Mouse (Mus musculus): ENCODE data around the gene Nfasc. TPM values are rescaled to one million over a fixed set of nuclear protein-coding genes. Genes with fewer than 3 reads are reported as not detected.

Gene Nfasc
- total RNA-seq, 2 experiments from 2014 or later = 156 to 186 TPM

DNA sequence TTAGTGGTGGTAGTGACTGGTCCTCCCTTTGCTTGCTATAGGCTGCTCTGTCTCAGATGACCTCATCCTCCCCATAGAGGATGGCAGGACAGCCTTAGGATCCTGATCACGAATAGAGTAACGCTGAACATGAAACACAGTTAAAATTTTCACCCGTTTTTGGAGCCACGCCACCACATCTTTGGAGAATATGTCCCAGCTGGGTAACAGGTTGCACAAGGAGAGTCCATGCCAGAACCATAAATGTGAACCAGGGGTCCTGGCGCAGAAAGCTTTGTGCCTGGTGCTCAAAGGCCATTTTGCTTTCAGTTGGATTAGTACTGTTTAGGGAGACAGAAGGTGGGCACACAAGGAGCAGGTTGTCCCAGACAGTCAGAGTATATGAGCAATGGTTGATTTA is 143.6 kb downstream of the Nfasc start:
- intact Hi-C loops (cut with DNase I) = no loop called here
- DNase-seq (ENCODE audit: low spot score in 2 of 2) = no peak

DNA sequence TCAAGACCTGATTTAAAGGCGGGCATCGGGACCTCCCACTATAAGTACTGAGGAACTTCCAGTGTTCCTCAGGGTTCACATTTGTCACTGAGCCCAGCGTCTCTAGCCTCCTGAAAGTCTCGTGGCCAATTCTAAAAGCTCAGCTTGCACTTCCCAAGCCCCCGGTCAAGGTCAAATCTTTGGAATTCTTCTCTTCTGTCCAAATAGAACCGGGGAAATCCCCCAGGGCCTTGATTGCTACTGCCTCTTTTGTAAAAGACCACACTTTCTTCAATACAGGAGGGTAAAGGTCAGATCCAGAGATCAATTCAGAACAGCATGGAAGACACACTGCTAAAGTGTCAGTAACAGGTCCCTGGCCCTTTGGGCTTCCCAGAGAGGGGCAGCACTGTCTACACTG is 145.9 kb downstream of the Nfasc start:
- intact Hi-C loops (cut with DNase I) = loop anchor here (2.0 kb wide), 1 partner anchor 69 kb away; no protein-coding TSS in a partner anchor
- DNase-seq (ENCODE audit: low spot score in 2 of 2) = no peak

DNA sequence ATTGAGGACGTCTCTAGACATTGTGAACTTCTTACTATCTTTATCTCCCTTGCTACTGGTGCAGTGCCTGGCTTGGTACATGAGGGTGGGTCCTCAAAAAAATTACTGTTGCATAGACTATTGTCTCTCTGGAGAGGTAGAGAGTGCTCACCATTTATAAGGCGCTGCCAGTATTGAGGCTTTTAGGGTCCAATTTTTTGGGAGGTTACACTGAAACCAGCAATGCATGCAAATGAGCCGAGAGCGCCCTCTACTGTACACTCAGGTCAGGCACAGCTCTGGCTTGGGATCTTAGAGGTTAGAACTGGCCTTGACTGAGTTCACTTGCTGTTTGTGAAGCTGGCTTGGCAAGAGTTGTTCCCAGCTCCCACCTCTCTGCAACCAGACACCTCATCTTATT is 147.0 kb downstream of the Nfasc start:
- intact Hi-C loops (cut with DNase I) = loop anchor here (2.0 kb wide), 1 partner anchor 68 kb away; no protein-coding TSS in a partner anchor
- DNase-seq (ENCODE audit: low spot score in 2 of 2) = peak; percentile 72 to 80

DNA sequence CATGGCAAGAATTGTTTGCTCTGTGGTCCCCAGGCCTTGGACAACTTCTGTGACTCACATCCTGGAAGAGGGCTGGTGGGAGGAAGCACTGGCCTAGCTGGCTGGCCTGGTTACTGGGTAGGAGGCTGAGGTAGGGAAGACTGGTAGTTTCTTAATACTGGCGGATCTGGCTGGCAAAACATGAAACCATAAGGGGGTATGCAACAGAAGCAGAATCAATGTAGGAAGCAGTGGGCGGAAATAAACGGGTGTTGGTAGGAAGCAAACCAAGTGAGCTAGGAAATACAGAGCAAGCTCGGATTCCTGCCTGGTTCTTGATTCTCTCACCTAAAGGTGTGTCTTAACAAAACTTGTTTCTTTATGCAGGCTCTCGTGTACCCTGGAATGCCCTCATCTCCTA is 149.5 kb downstream of the Nfasc start:
- intact Hi-C loops (cut with DNase I) = no loop called here
- peak in 1 of 2 experiments; percentile 38 for DNase-seq (ENCODE audit: low spot score in 2 of 2)

DNA sequence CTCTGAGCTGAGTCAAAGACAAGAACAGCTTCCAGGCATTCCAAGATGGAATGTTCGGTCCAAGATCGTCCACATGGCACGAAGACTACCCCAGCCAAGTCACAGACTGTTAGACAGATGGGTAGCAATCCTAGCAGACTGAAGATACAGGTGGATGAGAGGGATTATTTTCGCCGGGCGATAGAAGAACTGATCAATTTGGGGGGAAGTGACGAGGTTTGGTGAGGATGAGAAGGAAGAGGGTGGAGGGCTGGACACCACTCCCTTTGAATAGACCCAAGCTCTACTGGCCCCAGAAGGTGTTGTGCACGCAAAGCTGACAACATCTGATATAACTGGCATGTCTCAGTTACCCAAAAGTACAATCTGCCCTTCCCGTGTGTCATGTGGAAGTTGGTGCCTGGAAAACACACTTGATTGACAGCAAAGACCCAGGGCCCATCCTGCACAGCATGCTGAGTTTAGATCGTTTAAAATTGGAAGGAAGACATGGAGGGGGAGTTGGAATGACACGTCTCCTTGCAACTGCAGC is 150.1 kb downstream of the Nfasc start:
- DNase-seq (ENCODE audit: low spot score in 2 of 2) = peak in 1 of 2 experiments; percentile 67

DNA sequence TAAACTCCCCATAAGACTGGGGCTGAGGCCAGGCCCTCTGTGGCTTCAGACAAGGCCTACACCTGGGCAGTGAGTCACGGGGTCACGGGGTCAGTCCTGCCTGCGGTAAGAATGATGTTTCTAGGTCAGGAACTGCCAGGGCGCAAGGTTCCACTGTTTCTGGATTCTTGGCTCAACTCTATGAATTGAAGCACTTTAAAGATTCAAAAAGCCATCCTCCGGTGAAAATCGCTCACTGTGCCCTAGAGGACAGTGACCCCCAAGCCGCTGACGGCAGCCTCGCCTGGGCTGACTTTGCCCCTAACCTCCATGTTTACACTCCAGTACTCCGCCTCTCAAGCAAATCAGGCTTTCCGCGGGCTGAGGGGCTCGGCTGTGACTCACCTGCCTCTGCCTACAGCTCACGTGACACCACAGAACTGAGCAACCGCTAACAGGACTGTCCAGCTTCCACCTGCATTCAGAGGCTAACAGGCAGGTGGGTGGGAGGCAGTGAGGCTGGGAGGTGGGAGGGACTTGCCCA is 154.9 kb downstream of the Nfasc start:
- DNase-seq (ENCODE audit: low spot score in 2 of 2) = no peak
- intact Hi-C loops (cut with DNase I) = no loop called here

More for the DNA sequence above, 150.1 kb downstream of the Nfasc start:
- intact Hi-C loops (cut with DNase I) = no loop called here

DNA sequence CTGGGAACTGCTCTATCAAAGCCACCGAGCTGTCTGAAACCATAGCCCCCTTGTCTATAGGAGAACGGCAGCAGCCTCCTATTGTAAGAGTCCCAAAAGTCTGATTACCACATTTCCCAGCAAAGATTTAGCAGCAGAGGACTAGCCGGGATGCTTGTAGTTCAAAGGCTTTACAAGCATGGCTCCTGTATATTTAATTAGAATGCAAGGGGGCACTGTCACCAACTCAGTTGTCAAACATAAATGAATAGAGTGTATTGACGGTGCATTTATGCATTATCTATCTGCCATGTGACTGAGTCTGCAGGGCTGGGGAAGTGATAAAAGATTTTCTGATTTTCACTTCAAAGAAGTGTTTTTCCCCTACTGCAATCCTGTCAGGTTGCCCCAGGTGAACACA is 156.2 kb downstream of the Nfasc start:
- DNase-seq (ENCODE audit: low spot score in 2 of 2) = no peak
- intact Hi-C loops (cut with DNase I) = no loop called here

DNA sequence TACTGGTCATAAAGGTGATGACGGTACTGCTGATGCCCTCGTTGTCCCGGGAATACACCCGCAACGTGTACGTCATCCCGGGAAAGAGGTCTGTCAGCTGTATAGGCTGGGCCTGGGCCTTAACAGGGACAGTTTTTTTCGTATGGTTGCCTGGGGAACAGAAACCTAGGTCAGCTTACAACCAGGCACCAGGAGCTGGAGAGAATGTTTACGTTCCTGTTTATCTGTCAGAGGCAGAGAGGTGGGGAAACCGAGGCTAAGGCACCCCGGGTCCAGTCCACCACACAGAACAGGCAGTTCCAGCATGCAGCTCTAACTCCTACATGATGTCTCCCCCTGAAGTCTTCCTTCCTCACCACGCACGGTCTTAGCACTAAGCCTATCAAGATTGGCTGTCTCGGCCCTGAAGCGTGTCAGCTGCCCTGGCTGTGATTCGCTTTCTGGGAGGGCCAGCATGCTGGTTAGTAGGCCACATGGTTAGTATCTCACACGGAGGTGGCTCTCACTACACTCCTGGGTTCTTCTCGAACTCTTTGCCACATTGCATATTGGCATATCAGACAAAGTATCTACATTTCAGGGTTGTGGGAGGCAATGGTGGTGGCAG is 158.5 kb downstream of the Nfasc start:
- DNase-seq (ENCODE audit: low spot score in 2 of 2) = peak in 1 of 2 experiments; percentile 42
- intact Hi-C loops (cut with DNase I) = no loop called here

DNA sequence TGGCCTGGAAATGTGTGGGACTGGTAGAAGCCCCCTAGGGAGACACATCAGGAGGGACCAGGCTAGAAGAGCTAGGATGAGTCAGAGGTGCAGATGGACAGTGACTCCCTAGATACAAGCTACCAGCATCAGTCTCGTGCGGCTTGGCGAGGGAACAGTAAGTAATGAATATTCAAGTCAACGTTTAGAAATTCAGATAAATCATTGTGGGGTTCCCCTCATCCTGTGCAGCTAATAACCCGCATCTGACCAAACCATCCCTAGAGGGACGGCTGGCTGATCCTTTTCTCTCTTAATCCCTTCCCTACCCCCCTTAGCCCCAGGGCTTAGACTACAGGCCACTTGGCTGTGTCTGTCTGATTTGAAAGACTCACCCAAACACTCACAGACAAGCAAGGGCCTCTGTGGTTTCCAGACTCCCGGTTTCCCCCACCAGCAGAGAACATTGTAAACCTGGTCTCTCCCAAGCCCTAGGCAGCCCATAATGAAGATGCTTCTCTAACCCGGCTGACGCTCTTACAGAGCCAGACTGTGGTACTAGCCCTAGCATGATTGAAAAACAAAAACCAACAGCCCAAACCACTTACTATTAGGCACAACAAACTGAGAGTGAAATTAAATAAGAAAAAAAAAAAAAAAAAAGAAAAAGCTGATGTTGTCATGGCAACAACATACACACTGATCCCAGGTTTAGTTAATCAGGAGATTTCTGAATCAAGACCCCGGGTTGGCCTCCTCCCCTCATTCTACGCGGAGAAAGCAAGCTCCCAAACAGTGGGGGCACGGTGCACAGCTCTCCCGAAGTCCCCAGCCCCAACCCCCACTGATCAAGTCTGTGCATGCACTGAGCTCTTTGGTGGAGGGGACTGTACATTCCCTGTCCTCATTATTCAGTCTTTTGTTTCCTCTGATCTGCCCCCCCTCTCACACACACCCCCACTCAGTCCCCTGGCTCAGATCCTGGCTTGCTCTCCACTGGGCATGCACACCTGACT is 159.5 kb downstream of the Nfasc start:
- DNase-seq (ENCODE audit: low spot score in 2 of 2) = no peak
- intact Hi-C loops (cut with DNase I) = no loop called here

DNA sequence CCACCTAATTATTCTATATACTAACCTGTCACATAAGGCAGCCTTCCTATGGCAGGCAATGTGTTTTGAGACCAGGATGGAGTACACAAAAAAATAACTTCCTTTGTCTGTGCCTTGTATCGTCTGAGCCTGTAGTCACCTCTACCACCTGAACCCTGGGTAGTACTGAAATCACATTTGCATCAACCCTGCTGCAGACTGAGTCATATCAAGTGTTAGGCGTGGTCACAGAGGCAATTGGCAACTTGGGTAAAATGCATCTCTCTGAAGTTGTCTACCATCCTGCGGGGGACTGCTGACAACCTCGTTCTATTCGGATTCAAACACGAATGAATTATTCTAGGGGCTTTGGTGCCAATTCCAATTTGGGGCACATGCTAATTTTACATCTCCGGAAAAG is 161.5 kb downstream of the Nfasc start:
- no peak for DNase-seq (ENCODE audit: low spot score in 2 of 2)
- intact Hi-C loops (cut with DNase I) = no loop called here

DNA sequence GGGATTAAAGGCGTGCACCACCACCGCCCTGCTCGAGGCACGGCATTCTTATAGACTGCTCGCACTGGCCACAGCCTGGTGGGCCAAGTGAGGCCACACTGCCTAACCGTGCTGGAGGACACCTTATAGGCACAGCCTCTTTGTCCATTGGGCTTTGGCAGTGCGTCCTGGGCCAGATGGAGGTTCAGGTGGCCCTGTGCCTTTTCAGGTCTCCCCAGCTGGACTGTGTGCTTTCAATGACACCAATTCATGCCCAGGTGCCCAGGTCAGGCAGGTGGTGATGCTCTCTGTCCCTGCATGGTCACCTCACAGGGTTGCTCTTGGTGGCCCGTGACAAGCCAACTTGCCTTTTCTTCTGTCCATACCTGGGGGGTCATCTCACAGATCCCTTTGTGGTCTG is 164.8 kb downstream of the Nfasc start:
- intact Hi-C loops (cut with DNase I) = no loop called here
- DNase-seq (ENCODE audit: low spot score in 2 of 2) = no peak

DNA sequence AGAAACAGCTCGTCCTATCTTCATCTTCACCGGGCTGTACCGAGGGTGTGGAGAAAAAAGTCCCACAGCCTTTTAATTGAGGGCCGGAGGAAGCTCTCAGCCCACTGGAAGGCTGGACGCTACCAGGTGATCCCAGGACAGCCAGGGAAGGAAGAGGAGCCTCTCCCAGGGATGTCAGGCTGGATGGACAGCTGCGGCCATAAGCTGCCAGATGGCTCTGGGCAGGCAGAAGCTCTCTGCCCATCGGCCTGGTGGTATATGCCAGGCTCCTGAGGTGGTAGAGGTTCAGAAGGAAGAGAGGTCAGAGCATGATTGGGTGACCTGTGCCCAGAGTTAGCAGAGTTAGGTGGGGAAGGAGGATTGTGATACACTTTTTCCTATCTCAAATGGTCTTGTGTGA is 168.7 kb downstream of the Nfasc start:
- intact Hi-C loops (cut with DNase I) = no loop called here
- no peak for DNase-seq (ENCODE audit: low spot score in 2 of 2)

DNA sequence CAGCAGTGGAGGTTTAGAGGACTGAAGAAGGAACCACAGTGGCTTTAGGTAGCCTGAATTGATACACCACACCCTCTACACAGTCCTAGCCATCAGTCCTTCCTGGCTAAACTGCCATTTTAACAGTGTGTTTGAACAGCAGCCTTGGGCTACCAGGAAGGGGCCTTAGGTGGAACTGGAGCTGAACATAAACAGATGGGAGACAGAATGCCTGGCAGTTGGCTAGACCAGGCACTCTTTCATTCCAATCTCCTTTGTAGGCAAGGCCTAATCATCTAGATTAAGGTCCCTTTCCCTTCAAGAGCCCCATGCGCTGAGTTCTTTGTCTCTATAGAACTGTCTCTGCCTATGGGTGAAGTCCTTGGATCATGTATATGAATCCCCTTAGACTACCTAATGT is 170.0 kb downstream of the Nfasc start:
- DNase-seq (ENCODE audit: low spot score in 2 of 2) = no peak
- intact Hi-C loops (cut with DNase I) = no loop called here

DNA sequence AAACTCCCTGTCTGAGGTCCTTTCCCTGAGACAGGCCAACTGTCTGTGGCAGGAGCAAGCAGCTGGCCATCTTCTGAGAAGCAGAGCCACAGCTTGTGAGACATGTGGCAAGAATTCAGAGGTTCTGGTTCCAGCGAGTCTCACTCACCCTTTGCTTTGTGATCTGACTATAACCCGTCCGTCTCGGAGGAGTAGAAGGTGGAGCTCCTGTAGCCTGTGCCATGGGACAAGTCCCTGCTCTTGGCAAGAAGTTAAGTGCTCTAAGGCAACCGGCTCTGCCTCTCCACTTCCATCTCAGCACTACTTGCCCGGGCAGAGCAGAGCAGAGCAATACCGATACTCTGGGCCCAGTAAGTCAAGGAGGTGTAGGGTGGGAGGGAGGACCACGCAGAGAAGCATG is 170.7 kb downstream of the Nfasc start:
- intact Hi-C loops (cut with DNase I) = no loop called here
- no peak for DNase-seq (ENCODE audit: low spot score in 2 of 2)

DNA sequence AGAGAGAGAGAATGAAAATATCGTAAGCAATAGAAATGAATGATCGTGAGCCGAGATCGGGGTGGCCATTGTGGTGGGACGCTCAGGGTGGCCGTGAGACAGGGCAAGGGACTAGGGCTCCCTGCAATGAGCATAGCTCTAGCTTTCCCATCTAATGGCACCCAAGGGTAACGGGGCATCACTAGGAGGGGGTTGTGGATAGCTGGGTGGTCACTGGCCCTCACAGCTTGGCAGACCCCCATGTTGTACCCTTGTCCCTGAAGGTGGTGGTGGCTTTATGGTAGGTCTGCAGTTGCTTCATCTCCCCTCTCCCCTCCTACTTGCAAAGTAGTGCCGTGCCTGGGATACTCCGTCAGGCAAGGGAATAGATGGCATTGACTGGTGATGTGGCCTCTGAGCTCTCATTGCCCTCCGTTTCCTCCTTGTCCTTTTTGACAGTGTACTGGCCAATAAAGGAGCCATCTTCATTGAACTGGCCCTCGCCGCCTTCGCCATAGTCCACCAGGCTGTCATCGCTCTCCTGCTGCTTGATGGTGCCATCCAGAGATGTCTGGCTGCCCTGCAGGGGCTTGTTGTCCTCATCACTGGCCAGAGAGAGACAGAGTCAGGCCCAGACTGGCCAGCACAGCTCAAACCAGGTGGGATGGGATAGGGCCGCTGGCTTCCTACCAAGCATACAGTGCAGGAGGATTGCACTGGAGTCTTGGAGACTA is 171.4 kb downstream of the Nfasc start:
- intact Hi-C loops (cut with DNase I) = no loop called here
- DNase-seq (ENCODE audit: low spot score in 2 of 2) = no peak

DNA sequence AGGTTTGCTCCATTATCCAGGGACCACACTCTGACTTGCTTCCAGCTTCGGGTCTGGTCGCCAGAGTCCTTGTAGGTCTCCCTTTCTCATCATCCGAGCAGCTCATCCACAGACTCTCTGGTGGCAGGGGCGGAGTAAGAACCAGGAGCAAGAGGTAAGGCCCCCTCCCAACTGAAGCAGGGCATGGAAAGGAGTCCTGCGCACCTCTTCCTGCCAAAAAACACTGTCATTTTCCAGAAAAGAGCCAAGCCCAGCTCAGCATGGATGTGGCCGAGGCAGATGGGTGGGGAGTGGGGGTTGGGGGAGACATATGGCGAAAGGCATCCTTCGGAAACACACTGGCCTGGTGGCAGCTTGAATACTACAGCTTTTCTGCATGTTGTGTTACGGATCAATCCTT is 172.1 kb downstream of the Nfasc start:
- peak in 1 of 2 experiments; percentile 54 for DNase-seq (ENCODE audit: low spot score in 2 of 2)
- intact Hi-C loops (cut with DNase I) = no loop called here

DNA sequence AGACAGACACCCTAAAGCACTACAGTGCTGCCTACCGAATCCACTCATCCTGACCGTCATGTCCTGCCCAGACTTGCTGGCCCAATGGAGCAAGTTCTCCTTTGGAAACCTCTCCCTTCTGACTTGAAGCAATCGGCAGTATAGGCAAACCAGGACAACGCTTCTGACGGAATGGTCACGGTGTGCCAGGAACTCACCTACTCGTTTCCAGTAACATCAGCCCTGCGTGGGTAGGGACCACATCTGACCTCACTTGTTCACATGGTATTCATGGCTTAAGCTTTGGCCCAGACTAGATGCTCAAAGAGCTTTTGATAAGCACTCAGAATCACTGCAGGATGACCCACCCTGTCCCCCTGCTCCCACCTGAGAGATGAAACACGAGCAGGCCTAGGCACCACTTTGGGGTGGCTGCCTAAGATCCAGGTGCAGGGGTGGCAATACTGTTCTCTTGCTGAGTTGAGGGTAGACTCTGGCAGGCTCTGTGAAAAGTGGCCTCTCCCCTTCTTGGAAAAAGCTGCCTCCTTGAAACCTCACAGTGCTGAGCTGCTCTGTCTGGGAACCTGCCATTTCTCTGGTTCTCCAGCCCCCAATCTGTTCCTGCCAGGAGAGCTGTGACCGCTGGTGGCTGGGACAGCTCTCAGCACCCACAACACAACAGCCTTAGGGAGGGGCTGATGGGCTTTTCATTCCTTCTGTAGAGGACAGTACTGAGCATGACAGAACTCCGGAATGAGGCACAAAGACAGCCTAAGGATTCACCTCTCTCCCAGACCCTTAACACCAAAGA is 174.1 kb downstream of the Nfasc start:
- peak in 1 of 2 experiments; percentile 60 for DNase-seq (ENCODE audit: low spot score in 2 of 2)
- intact Hi-C loops (cut with DNase I) = no loop called here

DNA sequence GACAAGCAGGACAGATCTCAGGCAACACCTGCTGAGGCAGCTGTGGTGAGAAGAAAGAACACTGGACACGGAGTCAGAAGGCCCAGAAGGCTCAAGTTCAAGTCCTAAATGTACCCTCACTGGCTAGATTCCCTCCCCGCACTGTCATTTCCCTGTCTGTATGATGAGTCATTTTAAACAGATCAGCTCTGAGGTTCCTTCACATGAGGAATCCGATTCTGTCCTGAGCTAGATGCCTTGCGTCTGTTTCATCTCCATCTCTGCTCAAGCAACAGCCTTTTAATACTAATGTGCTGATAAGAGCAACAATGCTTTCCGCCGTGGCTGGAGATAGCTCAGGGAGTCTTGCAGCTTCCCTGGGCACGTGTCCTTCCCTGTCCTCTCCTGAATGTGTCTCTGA is 175.8 kb downstream of the Nfasc start:
- DNase-seq (ENCODE audit: low spot score in 2 of 2) = peak in 1 of 2 experiments; percentile 49
- intact Hi-C loops (cut with DNase I) = no loop called here

DNA sequence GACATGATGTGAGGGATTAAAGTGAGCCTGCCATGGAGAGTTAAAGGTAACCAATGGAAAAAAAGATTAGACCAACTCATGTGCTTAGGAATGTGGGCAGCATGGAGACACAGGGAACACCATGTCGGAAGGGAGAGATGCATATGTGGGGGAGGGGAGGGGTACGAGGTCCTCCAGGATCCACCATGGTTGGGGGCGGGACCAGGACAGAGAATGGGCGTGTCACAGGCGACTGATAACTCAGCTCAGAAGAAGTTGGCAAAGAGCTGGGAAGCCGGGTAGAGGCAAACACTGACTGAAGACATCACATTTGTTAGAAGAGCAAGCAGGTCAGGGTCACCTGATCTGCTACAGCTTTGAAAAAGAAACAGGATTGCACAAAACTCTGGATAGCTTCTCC is 176.7 kb downstream of the Nfasc start:
- no peak for DNase-seq (ENCODE audit: low spot score in 2 of 2)
- intact Hi-C loops (cut with DNase I) = no loop called here
